Mouse (Mus musculus): ENCODE data around the gene Ppia. TPM values are rescaled to one million over a fixed set of nuclear protein-coding genes. Genes with fewer than 3 reads are reported as not detected.
"Not testable (repeated sequence)": the region's sequence is repeated elsewhere in the genome, so short reads cannot be mapped to it uniquely, and the experiment has no call there.

Ppia gene
- polyA plus RNA-seq, 1 experiment from 2014 or later = 4,532 TPM

DNA sequence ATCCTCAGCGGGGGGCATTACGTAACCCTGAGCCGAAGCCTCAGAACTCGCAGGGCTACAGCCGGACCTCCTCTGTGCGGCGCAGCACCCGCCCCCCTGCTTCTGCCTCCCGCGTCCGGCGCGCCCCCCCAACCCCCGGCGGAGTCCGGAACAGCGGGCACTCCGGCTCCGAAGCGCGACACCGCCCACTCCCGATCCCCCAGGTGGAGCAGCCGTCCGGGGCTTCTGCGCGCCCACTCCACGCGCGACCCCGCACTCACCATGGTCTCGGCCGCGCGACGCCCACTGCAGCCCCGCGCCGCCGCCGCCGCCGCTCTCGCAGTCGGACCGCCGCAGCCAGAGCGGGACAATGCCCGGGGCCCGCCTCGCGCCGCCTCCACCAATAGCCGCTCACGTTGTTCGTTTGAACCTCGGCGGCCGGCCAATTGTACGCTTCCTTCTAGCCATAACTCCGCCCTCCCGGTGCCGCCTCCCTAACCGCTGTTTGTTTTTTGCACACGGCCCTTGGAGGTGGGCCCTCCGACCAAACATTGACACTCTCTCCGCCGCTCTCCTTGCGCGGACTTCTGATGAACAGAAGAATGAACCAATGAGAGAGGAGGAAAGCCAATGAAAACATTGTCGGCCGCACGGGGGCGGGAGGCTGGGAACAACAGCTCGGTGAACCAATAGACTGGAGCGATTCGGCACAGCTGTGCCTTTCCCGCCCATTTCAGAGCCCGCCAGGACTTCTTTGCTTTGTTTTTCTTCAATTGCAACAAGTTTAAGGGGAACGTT, 29.0 kb downstream of the Ppia start, which contains the start of gene H2afv:
Gene H2afv (minus strand): TSS at position 367 of the 777 bp plus-strand sequence.
- WGBS = under 1% methylated on average over 76 of the region's 80 CpGs
- Histone ChIP-seq H3K27me3 (no peaks in the 10 kb centered on the region), H3K4me3 (replicated peaks) (peak within 1 kb of the TSS; percentile 90), H3K4me1 (peaks cover 3% of the 10 kb centered on the region; the same call in 1 of the 2 replicates), H3K36me3 (peaks cover 4% of the 10 kb centered on the region; the same call in 1 of the 2 replicates), H3K4me2 (replicated peaks) (peak within 1 kb of the TSS; percentile 56), H3K27ac (replicated peaks) (peak within 1 kb of the TSS; percentile 97), H3K9me3 (replicated peaks) (no peaks in the 10 kb centered on the region), H3K9ac (peak within 1 kb of the TSS; percentile 90)
- ATAC-seq (ENCODE audit: insufficient number of reproducible peaks, low FRiP score, low TSS enrichment, low read depth) = peak; percentile 99

DNA sequence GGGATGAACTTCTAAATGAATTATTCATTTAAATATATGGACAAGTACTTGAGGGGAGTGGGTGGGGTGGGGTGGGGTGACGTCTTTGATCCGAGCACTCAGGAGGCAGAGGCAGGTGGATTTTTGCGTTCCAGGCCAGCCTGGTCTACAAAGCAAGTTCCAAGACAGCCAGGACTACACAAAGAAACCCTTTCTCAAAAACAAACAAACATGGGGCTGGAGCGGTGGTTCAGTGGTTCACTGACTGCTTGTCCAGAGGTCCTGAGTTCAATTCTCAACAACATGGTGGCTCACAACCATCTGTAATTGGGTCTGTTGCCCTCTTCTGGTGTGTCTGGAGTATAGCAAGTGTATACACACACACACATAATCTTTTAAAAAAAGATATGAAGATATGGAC, 30.2 kb downstream of the Ppia start:
- no peak overlapping the region for H3K9ac ChIP-seq
- peaks cover 4% of the 10 kb centered on the region; the same call in 1 of the 2 replicates for H3K36me3 ChIP-seq
- no peaks in the 10 kb centered on the region for H3K27me3 ChIP-seq
- no peak overlapping the region for H3K4me3 ChIP-seq (replicated peaks)
- H3K27ac ChIP-seq (replicated peaks) = no peak overlapping the region
- 83% methylated on average over 4 of the region's 4 CpGs for WGBS
- no peaks in the 10 kb centered on the region for H3K9me3 ChIP-seq (replicated peaks)
- H3K4me1 ChIP-seq = peaks cover 3% of the 10 kb centered on the region; the same call in 1 of the 2 replicates
- ATAC-seq (ENCODE audit: insufficient number of reproducible peaks, low FRiP score, low TSS enrichment, low read depth) = no peak
- H3K4me2 ChIP-seq (replicated peaks) = no peak overlapping the region

DNA sequence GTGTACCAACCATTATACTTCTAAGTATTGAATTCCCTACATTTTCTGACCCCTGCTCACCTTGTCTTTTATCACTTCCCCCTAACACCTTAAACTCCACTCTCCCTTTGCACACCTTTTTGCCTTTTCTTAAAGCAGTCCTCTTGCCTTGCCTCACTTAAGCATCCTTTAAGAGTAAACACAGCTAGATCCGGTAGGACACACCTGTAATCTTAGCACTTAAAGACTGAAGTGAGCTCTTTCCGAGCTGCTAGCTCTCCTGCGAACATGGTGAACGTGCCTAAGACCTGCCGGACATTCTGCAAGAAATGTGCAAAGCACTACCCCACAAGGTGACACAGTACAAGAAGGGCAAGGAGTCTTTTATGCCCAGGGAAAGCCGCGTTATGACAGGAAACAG, 30.7 kb downstream of the Ppia start:
- H3K27me3 ChIP-seq = no peaks in the 10 kb centered on the region
- no peak overlapping the region for H3K9ac ChIP-seq
- 85% methylated on average over 7 of the region's 7 CpGs for WGBS
- H3K27ac ChIP-seq (replicated peaks) = no peak overlapping the region
- H3K9me3 ChIP-seq (replicated peaks) = no peaks in the 10 kb centered on the region
- H3K36me3 ChIP-seq = peaks cover 4% of the 10 kb centered on the region; the same call in 1 of the 2 replicates
- H3K4me3 ChIP-seq (replicated peaks) = no peak overlapping the region
- H3K4me2 ChIP-seq (replicated peaks) = no peak overlapping the region
- H3K4me1 ChIP-seq = peaks cover 3% of the 10 kb centered on the region; the same call in 1 of the 2 replicates
- no peak for ATAC-seq (ENCODE audit: insufficient number of reproducible peaks, low FRiP score, low TSS enrichment, low read depth)

DNA sequence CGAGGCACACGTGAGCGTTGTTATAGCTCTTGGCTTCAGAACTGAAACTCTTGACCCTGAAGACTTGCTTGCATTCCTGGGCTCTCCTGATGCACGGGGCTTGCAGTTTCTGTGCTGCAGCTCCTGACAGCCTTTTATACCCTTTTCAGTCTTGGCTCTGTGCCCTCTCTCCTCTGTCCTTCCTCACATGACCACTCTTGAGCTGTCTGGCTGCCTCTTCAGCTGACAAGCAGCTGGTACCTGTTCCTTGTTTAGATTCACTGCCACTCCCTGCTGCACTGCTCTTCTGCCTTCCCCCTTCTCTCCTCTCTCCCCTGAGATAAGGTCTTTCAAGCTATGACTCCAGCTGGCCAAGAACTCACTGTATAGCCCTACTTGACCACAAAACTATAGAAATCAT, 32.2 kb downstream of the Ppia start:
- WGBS = 91% methylated on average over 4 of the region's 4 CpGs
- Histone ChIP-seq H3K27me3 (no peaks in the 10 kb centered on the region), H3K4me1 (peaks cover 3% of the 10 kb centered on the region; the same call in 1 of the 2 replicates), H3K4me3 (replicated peaks) (no peak overlapping the region), H3K9me3 (replicated peaks) (no peaks in the 10 kb centered on the region), H3K9ac (no peak overlapping the region), H3K4me2 (replicated peaks) (no peak overlapping the region), H3K36me3 (no peaks in the 10 kb centered on the region), H3K27ac (replicated peaks) (no peak overlapping the region)
- no peak for ATAC-seq (ENCODE audit: insufficient number of reproducible peaks, low FRiP score, low TSS enrichment, low read depth)

DNA sequence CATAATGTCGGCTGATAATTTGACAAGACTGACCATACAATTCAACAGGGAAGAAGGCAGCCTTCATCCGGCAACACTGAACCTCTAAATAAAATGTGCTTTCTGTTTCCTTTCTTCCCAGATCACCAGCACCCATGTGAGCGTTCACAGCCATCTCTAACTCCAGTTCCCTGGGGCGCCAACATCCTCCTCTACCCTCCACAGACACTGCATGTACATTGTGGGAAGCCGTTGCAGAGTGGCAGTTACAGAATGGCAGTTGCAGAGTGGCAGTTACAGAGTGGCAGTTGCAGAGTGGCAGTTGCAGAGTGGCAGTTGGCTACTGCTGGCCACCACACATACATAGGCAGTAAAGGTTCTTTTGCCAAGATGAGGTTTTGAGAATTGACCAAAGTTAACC, 32.9 kb downstream of the Ppia start:
- not testable (repeated sequence) for H3K9me3 ChIP-seq (replicated peaks); H3K4me1 ChIP-seq; H3K4me2 ChIP-seq (replicated peaks); H3K9ac ChIP-seq; ATAC-seq (ENCODE audit: insufficient number of reproducible peaks, low FRiP score, low TSS enrichment, low read depth); H3K27me3 ChIP-seq; H3K36me3 ChIP-seq; H3K4me3 ChIP-seq (replicated peaks); H3K27ac ChIP-seq (replicated peaks)
- 92% methylated on average over 5 of the region's 5 CpGs for WGBS

DNA sequence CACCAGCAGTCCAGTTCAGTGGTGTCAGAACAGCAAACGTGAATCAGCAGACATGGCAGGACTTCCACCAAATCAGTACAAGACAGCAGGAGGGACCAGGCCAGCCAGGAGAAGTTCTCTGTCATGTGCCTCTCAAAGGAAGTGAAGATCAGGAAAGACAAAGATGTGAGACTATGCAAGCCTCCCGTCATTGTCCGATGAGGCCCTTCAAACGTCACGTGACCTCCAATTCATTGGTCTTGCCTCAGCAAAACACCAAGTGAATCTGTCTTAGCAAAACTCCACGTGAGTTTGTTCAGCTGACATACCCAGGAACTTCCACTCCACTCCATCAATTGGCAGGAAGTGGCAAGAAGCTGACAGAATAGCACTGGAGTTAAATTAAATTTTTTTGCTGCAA, 40.8 kb downstream of the Ppia start:
- H3K4me2 ChIP-seq (replicated peaks) = no peak overlapping the region
- H3K9ac ChIP-seq = no peak overlapping the region
- no peaks in the 10 kb centered on the region for H3K36me3 ChIP-seq
- ATAC-seq (ENCODE audit: insufficient number of reproducible peaks, low FRiP score, low TSS enrichment, low read depth) = no peak
- no peaks in the 10 kb centered on the region for H3K27me3 ChIP-seq
- whole genome bisulfite sequencing = 80% methylated on average over 6 of the region's 6 CpGs
- no peaks in the 10 kb centered on the region for H3K9me3 ChIP-seq (replicated peaks)
- H3K4me1 ChIP-seq = no peaks in the 10 kb centered on the region
- H3K27ac ChIP-seq (replicated peaks) = no peak overlapping the region
- H3K4me3 ChIP-seq (replicated peaks) = no peak overlapping the region

DNA sequence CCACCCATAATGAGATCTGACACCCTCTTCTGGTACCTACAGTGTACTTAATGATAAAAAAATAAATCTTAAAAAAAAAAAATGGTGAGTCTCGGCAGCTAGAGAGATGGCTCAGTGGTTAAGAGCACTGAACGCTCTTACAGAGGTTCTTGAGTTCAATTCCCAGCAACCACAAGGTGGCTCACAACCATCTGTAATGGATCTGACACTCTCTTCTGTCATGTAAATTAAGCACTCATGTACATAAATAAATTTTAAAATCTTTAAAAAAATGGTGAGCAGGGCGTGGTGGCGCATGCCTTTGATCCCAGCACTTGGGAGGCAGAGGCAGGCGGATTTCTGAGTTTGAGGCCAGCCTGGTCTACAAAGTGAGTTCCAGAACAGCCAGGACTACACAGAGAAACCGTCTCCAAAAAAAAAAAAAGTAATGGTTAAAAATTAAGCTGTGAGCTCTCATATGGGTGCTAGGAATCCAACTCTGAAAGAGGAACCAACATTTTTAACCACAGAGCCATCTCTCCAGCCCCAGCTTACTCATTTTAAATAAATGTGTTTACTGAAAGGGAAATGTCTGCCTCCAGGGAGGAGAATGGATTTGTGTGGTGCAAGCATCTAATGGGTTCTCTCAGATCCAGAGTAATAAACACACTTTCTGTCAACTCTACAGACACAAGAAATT, 48.1 kb downstream of the Ppia start:
- Histone ChIP-seq H3K9ac (no peak overlapping the region), H3K4me2 (replicated peaks) (no peak overlapping the region), H3K27me3 (no peaks in the 10 kb centered on the region), H3K4me1 (0 out of 2 replicates have a peak, but pooled peaks cover 4% of the 10 kb centered on the region), H3K4me3 (replicated peaks) (no peak overlapping the region), H3K36me3 (peaks cover 20% of the 10 kb centered on the region), H3K9me3 (replicated peaks) (no peaks in the 10 kb centered on the region), H3K27ac (replicated peaks) (no peak overlapping the region)
- ATAC-seq (ENCODE audit: insufficient number of reproducible peaks, low FRiP score, low TSS enrichment, low read depth) = no peak
- WGBS = 90% methylated on average over 6 of the region's 6 CpGs

DNA sequence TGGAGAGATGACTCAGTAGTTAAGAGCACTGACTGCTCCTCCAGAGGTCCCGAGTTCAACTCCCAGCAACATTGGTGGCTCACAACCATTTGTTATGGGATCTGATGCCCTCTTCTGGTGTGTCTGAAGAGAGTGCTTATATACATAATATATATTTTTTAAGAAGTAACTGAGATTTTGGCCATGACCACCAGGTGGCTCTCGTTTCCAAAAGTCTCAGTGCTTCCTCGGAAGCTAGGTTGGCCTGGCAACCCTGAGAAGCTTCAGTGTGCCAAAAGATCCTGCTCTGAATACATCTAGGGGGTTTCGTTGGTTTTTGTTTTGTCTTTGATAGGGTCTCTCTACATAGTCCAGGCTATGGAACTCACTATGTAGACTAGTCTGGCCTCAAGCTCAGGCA, 49.9 kb downstream of the Ppia start:
- no peak for ATAC-seq (ENCODE audit: insufficient number of reproducible peaks, low FRiP score, low TSS enrichment, low read depth)
- Histone ChIP-seq H3K4me2 (replicated peaks) (no peak overlapping the region), H3K9me3 (replicated peaks) (no peaks in the 10 kb centered on the region), H3K36me3 (peaks cover 23% of the 10 kb centered on the region), H3K27ac (replicated peaks) (no peak overlapping the region), H3K4me1 (peaks cover 8% of the 10 kb centered on the region; the same call in 1 of the 2 replicates), H3K4me3 (replicated peaks) (no peak overlapping the region), H3K9ac (no peak overlapping the region), H3K27me3 (no peaks in the 10 kb centered on the region)
- 30% methylated on average over 4 of the region's 4 CpGs for WGBS

DNA sequence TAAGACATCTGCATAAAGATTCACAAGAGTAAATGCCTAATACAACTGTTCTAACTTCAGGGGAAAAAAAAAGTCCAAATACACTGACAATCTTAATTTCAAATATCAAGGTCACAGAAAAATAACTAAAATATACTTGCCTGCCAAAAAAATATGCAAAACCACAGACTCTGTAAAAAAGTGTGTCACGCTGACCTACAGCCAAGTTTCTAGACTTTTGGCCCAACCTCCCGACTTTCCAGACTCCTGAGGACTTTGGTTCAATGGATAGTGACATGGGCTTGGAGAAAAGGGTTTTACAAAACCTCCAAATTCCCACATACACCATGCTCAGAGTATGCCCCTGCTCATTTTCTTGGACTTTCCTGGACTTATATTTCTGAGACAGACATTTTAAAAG, 53.3 kb downstream of the Ppia start:
- Histone ChIP-seq H3K27ac (replicated peaks) (no peak overlapping the region), H3K9ac (no peak overlapping the region), H3K9me3 (replicated peaks) (no peaks in the 10 kb centered on the region), H3K36me3 (peaks cover 23% of the 10 kb centered on the region), H3K27me3 (no peaks in the 10 kb centered on the region), H3K4me2 (replicated peaks) (no peak overlapping the region), H3K4me3 (replicated peaks) (no peak overlapping the region), H3K4me1 (peaks cover 34% of the 10 kb centered on the region)
- no peak for ATAC-seq (ENCODE audit: insufficient number of reproducible peaks, low FRiP score, low TSS enrichment, low read depth)
- 60% methylated on average over 2 of the region's 2 CpGs for WGBS
